Mouse (Mus musculus) brain, adult 2 months (tissue): Measurements from ENCODE around the gene Fkbpl.
A peak's percentile ranks its signal among the peaks of the same experiment; 100 is the strongest.

Experiments
- DNase-seq: peaks from one replicate; pipeline ENCODE4 v3.0.0; 2011; ENCODE audit warnings: low read depth, low spot score

The Fkbpl gene

DNA sequence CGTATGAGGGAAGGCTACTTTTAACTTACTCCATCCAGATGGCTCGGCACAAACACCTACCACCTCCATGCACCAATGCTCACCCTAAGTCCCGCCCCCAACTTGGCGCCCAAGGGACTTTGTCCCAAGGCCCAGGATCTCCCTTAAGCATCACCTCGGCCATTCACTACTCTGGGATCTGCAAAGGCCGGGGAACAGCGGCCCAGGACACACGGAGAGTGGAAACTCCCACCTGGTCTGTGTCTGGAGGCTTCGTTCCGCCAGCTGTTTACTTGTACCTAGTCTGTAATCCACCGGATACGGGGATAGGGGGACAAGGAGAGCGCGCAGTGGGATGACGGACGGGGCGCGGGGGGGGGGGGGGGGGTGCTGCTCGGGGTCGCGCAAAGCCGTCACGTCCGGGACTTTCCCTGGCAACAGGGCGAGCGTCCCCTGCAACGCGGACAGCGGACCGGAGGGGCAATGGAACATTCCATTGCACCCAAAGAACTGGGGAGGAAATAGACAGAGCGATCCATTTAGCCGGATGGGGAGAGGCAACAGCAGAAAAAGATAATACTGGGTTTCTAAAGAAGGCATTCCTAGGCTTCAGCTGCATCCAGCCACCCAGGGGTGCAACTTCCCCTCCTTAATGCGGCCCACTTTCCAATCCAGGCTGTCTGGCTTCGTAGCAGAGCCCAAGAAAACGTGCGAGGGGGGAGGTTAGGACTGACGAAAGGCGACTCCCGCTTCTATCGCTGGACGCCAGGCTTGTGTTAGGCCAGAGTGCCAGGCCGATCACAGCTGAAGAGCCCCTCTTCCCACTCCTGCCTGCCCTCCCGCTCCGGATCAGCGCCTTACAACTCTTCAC, 17.2 kb upstream of the Fkbpl start:
- peak; percentile 98 for DNase-seq

- DNase-seq: peak; percentile 72
Observed at GRCm38 (mm10) chr17:34627943-34628643, 16.5 kb upstream of the Fkbpl start, which contains the start of gene Ppt2. Gene Ppt2, minus strand, starts transcription at chr17:34628510.

- peak; percentile 56 for DNase-seq
Observed at GRCm38 (mm10) chr17:34628644-34628967, 16.0 kb upstream of the Fkbpl start.

DNA sequence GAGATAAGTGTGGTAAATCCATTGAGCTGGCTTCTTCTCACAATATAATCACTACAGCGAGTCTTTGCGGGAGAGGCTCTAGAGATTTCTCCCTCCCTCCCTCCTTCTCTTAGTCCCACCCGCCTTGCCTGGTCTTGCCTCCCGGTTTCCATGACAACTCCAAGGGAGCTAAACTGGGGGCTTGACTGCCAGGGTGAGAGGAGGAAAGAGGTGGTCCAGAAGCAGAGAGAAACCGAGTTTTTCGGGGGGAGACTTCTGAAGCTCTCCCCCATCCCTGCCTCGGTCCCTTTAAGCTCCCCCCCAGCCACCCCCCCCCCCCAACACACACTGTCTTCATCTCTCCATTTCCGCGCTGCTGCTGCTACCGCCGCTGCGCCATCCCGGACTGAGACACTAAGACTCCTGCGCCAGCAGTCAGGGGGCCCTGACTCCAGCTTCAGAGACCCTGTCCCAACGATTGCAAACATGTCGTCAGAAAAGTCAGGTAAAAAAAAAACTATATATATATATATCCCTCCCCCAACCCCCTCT, 15.3 kb upstream of the Fkbpl start, which contains the start of gene Prrt1:
Prrt1 (plus strand) TSS at position 313 of the 531 bp plus-strand sequence.
- peak; percentile 95 for DNase-seq

DNA sequence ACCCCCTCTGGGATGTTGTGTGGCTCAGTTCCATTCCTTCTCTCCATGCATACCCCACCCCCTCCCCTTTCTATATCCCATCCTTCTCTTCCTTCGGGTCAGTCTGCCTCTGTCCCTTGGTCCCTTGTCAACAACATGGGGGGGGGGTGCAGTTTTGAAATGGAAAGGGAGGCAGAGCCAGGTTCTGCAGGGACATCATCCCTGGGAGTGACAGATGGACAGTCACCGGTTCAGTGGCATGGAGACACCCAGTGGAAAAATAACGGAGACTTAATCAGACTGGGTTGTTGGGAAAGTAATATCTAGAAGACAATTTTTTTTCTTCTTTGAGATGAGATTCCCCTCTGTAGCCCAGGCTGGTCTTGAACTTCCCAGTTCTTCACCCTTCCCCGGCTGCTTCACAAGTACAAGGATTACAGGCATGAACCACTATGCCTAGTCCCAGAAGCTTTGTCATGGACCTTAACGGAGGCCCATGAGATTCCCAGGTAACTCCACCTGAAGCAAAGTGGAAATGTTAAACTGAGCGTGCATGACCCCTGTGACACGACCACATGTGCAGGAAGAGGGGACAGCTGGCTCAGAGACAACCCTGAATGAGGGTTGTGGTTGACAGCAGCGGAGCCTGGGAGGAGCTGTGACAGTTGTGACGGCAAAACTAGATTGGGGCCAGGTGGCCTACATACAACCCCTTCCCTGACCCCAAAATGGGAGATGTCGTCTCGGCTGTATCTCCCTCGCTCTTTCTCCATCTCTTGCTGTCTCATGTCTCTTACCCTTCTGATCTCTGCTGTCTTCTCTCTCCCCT, 14.6 kb upstream of the Fkbpl start:
- DNase-seq: peak; percentile 92

DNA sequence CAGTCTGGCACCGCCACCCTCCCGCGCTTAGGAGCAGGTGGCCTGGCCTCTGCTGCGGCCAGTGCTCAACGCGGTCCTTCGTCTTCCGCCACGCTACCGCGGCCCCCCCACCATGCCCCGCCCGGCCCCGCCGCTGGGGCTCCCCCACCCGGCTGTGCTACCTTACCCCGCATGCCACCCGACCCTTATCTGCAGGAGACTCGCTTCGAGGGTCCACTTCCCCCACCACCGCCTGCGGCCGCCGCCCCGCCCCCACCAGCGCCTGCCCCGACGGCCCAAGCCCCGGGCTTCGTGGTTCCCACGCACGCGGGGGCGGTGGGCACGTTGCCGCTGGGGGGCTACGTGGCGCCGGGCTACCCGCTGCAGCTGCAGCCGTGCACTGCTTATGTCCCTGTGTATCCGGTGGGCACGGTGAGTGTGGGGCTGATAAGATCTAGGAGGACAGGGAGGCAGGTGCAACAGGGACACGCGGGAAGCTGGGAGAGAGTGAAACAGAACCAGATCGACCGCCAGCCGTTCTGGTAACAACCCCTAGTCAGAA, 13.7 kb upstream of the Fkbpl start:
- DNase-seq: peak; percentile 42

DNA sequence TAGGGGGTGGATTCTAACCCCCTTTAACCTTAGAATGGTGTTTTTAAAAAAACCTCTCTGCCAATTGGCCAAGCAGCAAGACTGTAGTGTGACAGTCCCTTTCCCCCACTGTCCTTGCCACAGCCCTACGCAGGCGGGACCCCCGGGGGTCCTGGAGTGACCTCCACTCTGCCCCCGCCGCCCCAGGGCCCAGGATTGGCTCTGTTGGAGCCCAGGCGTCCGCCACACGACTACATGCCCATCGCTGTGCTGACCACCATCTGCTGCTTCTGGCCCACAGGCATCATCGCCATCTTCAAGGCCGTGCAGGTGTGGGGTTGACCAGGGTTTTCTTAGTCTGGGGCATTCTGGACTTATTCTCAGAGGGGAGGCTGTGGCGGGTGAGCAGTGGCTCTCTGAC, 12.9 kb upstream of the Fkbpl start:
- peak; percentile 45 for DNase-seq

GRCm38 (mm10) chr17:34632261-34632691, 12.3 kb upstream of the Fkbpl start:
- DNase-seq: peak; percentile 96

DNA sequence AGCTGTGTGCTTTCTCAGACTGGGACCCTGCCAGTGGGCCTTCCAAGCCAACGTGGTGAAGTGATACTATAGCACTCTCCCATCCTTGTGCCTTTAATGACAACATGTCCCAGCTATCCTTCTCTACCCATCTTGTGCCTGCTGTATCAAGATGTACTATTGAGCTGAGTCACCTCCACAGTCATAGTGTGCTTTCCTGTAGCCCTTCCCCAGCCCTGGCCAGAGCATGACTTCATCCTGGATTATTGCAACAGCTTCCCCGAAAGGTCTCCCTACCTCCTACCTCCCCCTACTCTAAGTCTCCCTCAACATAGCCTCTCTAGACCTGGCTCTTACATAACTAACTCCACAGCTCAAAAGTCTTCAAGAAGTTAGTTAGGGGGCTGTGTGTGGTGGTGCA, 8.9 kb upstream of the Fkbpl start:
- no peak for DNase-seq

DNA sequence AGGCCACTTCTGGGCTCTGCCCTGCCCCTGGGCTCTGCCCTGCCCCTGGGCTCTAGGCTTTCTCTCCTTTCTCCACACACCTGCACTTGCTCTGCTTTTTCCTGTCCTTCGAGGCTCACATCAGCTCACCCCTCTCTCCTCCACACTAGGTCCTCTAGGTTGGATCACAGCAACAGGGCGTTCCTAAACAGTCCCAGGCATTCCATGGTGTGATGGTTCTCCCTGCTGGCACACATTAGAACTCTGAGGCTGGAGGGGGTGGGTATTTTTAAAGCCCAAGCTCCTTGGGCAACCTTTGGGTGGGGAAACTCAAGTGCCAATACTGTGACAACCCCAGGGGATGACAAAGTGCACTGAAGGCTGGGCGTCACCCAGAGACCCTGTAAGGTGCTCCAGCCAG, 7.1 kb upstream of the Fkbpl start:
- no peak for DNase-seq

- DNase-seq: peak; percentile 41
Observed at GRCm38 (mm10) chr17:34639461-34640255, 4.9 kb upstream of the Fkbpl start.

DNA sequence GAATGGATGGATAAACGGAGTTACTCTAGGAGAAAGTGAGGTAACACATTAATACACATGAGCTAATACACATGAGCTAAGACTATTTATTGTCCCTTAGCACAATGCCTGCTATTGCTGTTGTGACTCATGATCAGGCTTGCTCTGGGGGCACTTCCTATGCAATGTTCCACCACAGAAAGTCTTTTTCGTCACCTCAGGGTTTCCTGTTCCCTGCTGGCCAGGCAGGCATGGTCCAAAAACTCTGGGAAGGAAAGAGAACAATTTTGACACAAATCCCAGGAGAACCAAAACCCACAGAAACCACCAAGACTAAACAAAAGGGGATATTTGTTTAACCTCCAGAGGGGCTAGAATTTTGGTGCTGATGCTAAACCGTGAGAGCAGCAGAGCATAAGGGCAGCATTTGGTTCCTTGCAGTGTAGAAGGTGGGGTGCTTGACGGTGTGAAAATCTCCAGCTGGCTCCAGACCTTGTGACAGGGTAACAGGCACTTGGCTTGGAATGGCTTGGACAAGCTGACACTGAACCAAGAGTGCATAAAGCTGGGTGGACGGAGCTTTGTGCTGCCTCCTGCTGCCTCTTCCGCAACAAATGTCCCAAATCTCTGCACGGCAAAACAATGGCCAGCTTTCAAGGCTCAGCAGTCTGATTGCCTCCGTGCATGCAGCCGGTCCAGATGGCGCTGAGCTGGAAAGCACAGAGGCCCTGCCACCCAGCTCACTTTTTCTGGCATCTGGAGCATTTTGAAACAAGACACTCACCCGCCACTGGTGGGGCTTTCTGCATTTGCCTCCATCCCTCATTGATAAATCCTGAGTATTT, 3.6 kb upstream of the Fkbpl start:
- DNase-seq: peak; percentile 99

- DNase-seq: no peak
Observed at GRCm38 (mm10) chr17:34641945-34642344, 2.6 kb upstream of the Fkbpl start.

GRCm38 (mm10) chr17:34643379-34643778, 1.2 kb upstream of the Fkbpl start:
- no peak for DNase-seq

- DNase-seq: peak; percentile 91
Observed at GRCm38 (mm10) chr17:34643944-34644343, 620 bp upstream of the Fkbpl start.

- DNase-seq: peak; percentile 37
Observed at GRCm38 (mm10) chr17:34645256-34645829, 779 bp downstream of the Fkbpl start.

- no peak for DNase-seq
Observed at GRCm38 (mm10) chr17:34645831-34646511, 1.4 kb downstream of the Fkbpl start.

GRCm38 (mm10) chr17:34646906-34647787, 2.6 kb downstream of the Fkbpl start, which contains the start of gene Atf6b:
Gene Atf6b, plus strand, starts transcription at chr17:34647146.
- peak; percentile 100 for DNase-seq
